Mouse (Mus musculus): ENCODE data around the gene A430078G23Rik. TPM values are rescaled to one million over a fixed set of nuclear protein-coding genes. Genes with fewer than 3 reads are reported as not detected.

Gene A430078G23Rik
- polyA plus RNA-seq, 1 experiment: 3.1 TPM

GRCm38 (mm10) chr8:3395246-3395645, 42.0 kb downstream of the A430078G23Rik start:
- DNase-seq: no peak
- H3K4me3 ChIP-seq (replicated peaks; ENCODE audit: extremely low read depth, low read depth, low read length): no peak overlapping the region
- no peak for TF ChIP-seq CTCF (IDR thresholded peaks at IDR 0.05; ENCODE audit: insufficient read depth, low read length)
- WGBS: 33% methylated on average over 4 of the region's 4 CpGs
- H3K4me1 ChIP-seq (ENCODE audit: control insufficient read depth, insufficient read depth, low read length): peaks cover 3% of the 10 kb centered on the region; the same call in 1 of the 2 replicates

- H3K4me1 ChIP-seq (ENCODE audit: control insufficient read depth, insufficient read depth, low read length): no peaks in the 10 kb centered on the region
- H3K4me3 ChIP-seq (replicated peaks; ENCODE audit: extremely low read depth, low read depth, low read length): no peak overlapping the region
- WGBS: 42% methylated on average over 3 of the region's 3 CpGs
- DNase-seq: no peak
- TF ChIP-seq POLR2A (IDR thresholded peaks at IDR 0.05; ENCODE audit: borderline replicate concordance, extremely low read depth, low read depth, low read length) (no peak), CTCF (IDR thresholded peaks at IDR 0.05; ENCODE audit: insufficient read depth, low read length) (no peak)
Observed at GRCm38 (mm10) chr8:3397597-3397996, 44.4 kb downstream of the A430078G23Rik start.

- no peak for DNase-seq
- WGBS: 62% methylated on average over 2 of the region's 2 CpGs
- no peak for TF ChIP-seq POLR2A (IDR thresholded peaks at IDR 0.05; ENCODE audit: borderline replicate concordance, extremely low read depth, low read depth, low read length)
- no peak for TF ChIP-seq CTCF (IDR thresholded peaks at IDR 0.05; ENCODE audit: insufficient read depth, low read length)
- H3K4me1 ChIP-seq (ENCODE audit: control insufficient read depth, insufficient read depth, low read length): no peaks in the 10 kb centered on the region
- no peak overlapping the region for H3K4me3 ChIP-seq (replicated peaks; ENCODE audit: extremely low read depth, low read depth, low read length)
Observed at GRCm38 (mm10) chr8:3400509-3400908, 47.3 kb downstream of the A430078G23Rik start.

GRCm38 (mm10) chr8:3407417-3407816, 54.2 kb downstream of the A430078G23Rik start:
- no peak for DNase-seq
- 58% methylated on average over 3 of the region's 3 CpGs for WGBS
- Histone ChIP-seq H3K4me1 (ENCODE audit: control insufficient read depth, insufficient read depth, low read length) (peaks cover 7% of the 10 kb centered on the region), H3K4me3 (replicated peaks; ENCODE audit: extremely low read depth, low read depth, low read length) (no peak overlapping the region)
- no peak for TF ChIP-seq CTCF (IDR thresholded peaks at IDR 0.05; ENCODE audit: insufficient read depth, low read length)
- no peak for TF ChIP-seq POLR2A (IDR thresholded peaks at IDR 0.05; ENCODE audit: borderline replicate concordance, extremely low read depth, low read depth, low read length)

GRCm38 (mm10) chr8:3411085-3411484, 57.9 kb downstream of the A430078G23Rik start:
- Histone ChIP-seq H3K4me1 (ENCODE audit: control insufficient read depth, insufficient read depth, low read length) (peaks cover 7% of the 10 kb centered on the region), H3K4me3 (replicated peaks; ENCODE audit: extremely low read depth, low read depth, low read length) (no peak overlapping the region)
- TF ChIP-seq CTCF (IDR thresholded peaks at IDR 0.05; ENCODE audit: insufficient read depth, low read length) (no peak), POLR2A (IDR thresholded peaks at IDR 0.05; ENCODE audit: borderline replicate concordance, extremely low read depth, low read depth, low read length) (no peak)
- DNase-seq: no peak
- WGBS: 80% methylated on average over 2 of the region's 2 CpGs

GRCm38 (mm10) chr8:3411901-3412301, 58.7 kb downstream of the A430078G23Rik start:
- peak; percentile 36 for DNase-seq

GRCm38 (mm10) chr8:3412816-3413215, 59.6 kb downstream of the A430078G23Rik start:
- WGBS: 98% methylated on average over 1 of the region's 1 CpGs
- Histone ChIP-seq H3K4me3 (replicated peaks; ENCODE audit: extremely low read depth, low read depth, low read length) (no peak overlapping the region), H3K4me1 (ENCODE audit: control insufficient read depth, insufficient read depth, low read length) (peaks cover 3% of the 10 kb centered on the region; the same call in 1 of the 2 replicates)
- no peak for TF ChIP-seq CTCF (IDR thresholded peaks at IDR 0.05; ENCODE audit: insufficient read depth, low read length)
- TF ChIP-seq POLR2A (IDR thresholded peaks at IDR 0.05; ENCODE audit: borderline replicate concordance, extremely low read depth, low read depth, low read length): no peak
- DNase-seq: no peak

More at GRCm38 (mm10) chr8:3411901-3412301, 58.7 kb downstream of the A430078G23Rik start:
- H3K4me3 ChIP-seq (replicated peaks; ENCODE audit: extremely low read depth, low read depth, low read length): no peak overlapping the region
- WGBS: 57% methylated on average over 7 of the region's 7 CpGs
- H3K4me1 ChIP-seq (ENCODE audit: control insufficient read depth, insufficient read depth, low read length): peaks cover 6% of the 10 kb centered on the region
- no peak for TF ChIP-seq CTCF (IDR thresholded peaks at IDR 0.05; ENCODE audit: insufficient read depth, low read length)
- no peak for TF ChIP-seq POLR2A (IDR thresholded peaks at IDR 0.05; ENCODE audit: borderline replicate concordance, extremely low read depth, low read depth, low read length)

- no peak for TF ChIP-seq POLR2A (IDR thresholded peaks at IDR 0.05; ENCODE audit: borderline replicate concordance, extremely low read depth, low read depth, low read length)
- TF ChIP-seq CTCF (IDR thresholded peaks at IDR 0.05; ENCODE audit: insufficient read depth, low read length): no peak
- WGBS: 77% methylated on average over 6 of the region's 6 CpGs
- no peak for DNase-seq
- H3K4me1 ChIP-seq (ENCODE audit: control insufficient read depth, insufficient read depth, low read length): peaks cover 5% of the 10 kb centered on the region; the same call in 1 of the 2 replicates
- no peak overlapping the region for H3K4me3 ChIP-seq (replicated peaks; ENCODE audit: extremely low read depth, low read depth, low read length)
Observed at GRCm38 (mm10) chr8:3414639-3415190, 61.5 kb downstream of the A430078G23Rik start.

GRCm38 (mm10) chr8:3415259-3415658, 62.0 kb downstream of the A430078G23Rik start:
- no peak for TF ChIP-seq POLR2A (IDR thresholded peaks at IDR 0.05; ENCODE audit: borderline replicate concordance, extremely low read depth, low read depth, low read length)
- no peak for TF ChIP-seq CTCF (IDR thresholded peaks at IDR 0.05; ENCODE audit: insufficient read depth, low read length)
- no peak for DNase-seq
- 83% methylated on average over 4 of the region's 4 CpGs for WGBS
- Histone ChIP-seq H3K4me3 (replicated peaks; ENCODE audit: extremely low read depth, low read depth, low read length) (no peak overlapping the region), H3K4me1 (ENCODE audit: control insufficient read depth, insufficient read depth, low read length) (peaks cover 5% of the 10 kb centered on the region; the same call in 1 of the 2 replicates)

GRCm38 (mm10) chr8:3415661-3416060, 62.4 kb downstream of the A430078G23Rik start:
- Histone ChIP-seq H3K4me3 (replicated peaks; ENCODE audit: extremely low read depth, low read depth, low read length) (no peak overlapping the region), H3K4me1 (ENCODE audit: control insufficient read depth, insufficient read depth, low read length) (peaks cover 5% of the 10 kb centered on the region; the same call in 1 of the 2 replicates)
- DNase-seq: no peak
- TF ChIP-seq CTCF (IDR thresholded peaks at IDR 0.05; ENCODE audit: insufficient read depth, low read length): no peak
- TF ChIP-seq POLR2A (IDR thresholded peaks at IDR 0.05; ENCODE audit: borderline replicate concordance, extremely low read depth, low read depth, low read length): no peak
- 86% methylated on average over 6 of the region's 6 CpGs for WGBS

Data from lung, adult 2 months (tissue).